In genomic region chr11:106254767-106255166, GRCm38 (mm10) we compare ENCODE assay signal across 10 mouse cellular contexts. TPM values are rescaled to one million over a fixed set of nuclear protein-coding genes. Genes with fewer than 3 reads are reported as not detected.
DNase-seq lines count a peak whose midpoint lies in the region; ATAC-seq and TF ChIP-seq lines count a peak whose summit lies in the region.
"Had no signal": no experiment of that assay in that cellular context is flagged by ENCODE, and none has a peak within 500 bp of the region (broad histone marks: within the 10 kb centered on the region; RNA-seq: fewer than 3 reads in every experiment).

No protein-coding gene starts in this region.

- no peak for ATAC-seq in embryonic facial prominence, embryonic 15.5 days (ENCODE audit: insufficient number of reproducible peaks, low FRiP score, low TSS enrichment, low read depth)
- ATAC-seq in intestine, postnatal 0 days = no peak
- no peak for ATAC-seq in neural tube, embryonic 13.5 days (ENCODE audit: low read depth)

- no peaks in the 10 kb centered on the region for H3K27me3 ChIP-seq in embryonic facial prominence, embryonic 15.5 days
- H3K27me3 ChIP-seq in intestine, postnatal 0 days (replicated peaks; ENCODE audit: control insufficient read depth, insufficient read depth, low read length) = no peaks in the 10 kb centered on the region
- no peaks in the 10 kb centered on the region for H3K27me3 ChIP-seq in neural tube, embryonic 13.5 days

- peak overlapping the region; percentile 87 for H3K4me3 ChIP-seq in layer of hippocampus, adult 2 months
- peak overlapping the region; percentile 81 for H3K4me3 ChIP-seq in embryonic facial prominence, embryonic 15.5 days (replicated peaks)
- H3K4me3 ChIP-seq in intestine, postnatal 0 days (ENCODE audit: low read depth, low read length) = peak overlapping the region; percentile 83
- peak overlapping the region; percentile 86 for H3K4me3 ChIP-seq in neural tube, embryonic 13.5 days

- peaks cover 54% of the 10 kb centered on the region for H3K36me3 ChIP-seq in embryonic facial prominence, embryonic 15.5 days
- H3K36me3 ChIP-seq in intestine, postnatal 0 days (ENCODE audit: control insufficient read depth, insufficient read depth) = peaks cover 41% of the 10 kb centered on the region
- H3K36me3 ChIP-seq in neural tube, embryonic 13.5 days = peaks cover 61% of the 10 kb centered on the region

- peak overlapping the region; percentile 70 for H3K9ac ChIP-seq in embryonic facial prominence, embryonic 15.5 days
- peak overlapping the region; percentile 75 for H3K9ac ChIP-seq in intestine, postnatal 0 days (ENCODE audit: low read depth, low read length)
- peak overlapping the region; percentile 93 for H3K9ac ChIP-seq in neural tube, embryonic 13.5 days

- DNase-seq in layer of hippocampus, adult 2 months (ENCODE audit: low spot score in 2 of 2) = no peak
- DNase-seq in layer of hippocampus, postnatal 25 days (ENCODE audit: extremely low spot score in 1 of 2, low spot score in 1 of 2) = no peak
- DNase-seq in adrenal gland, adult (ENCODE audit: inconsistent age in 2 of 2, low spot score in 1 of 2) = no peak
- DNase-seq in spleen, postnatal 4 days (ENCODE audit: low spot score in 2 of 2) = no peak
- DNase-seq in spleen, postnatal 10 days (ENCODE audit: low spot score in 2 of 2) = no peak
- DNase-seq: adrenal gland, postnatal 25 days; right cerebral cortex, adult 18-20 months had no signal

- no peak for TF ChIP-seq CTCF in layer of hippocampus, adult 2 months (conservative IDR thresholded peaks at IDR 0.05)
- TF ChIP-seq CTCF in intestine, postnatal 0 days (IDR thresholded peaks at IDR 0.05; ENCODE audit: low read depth) = no peak

- H3K4me1 ChIP-seq in embryonic facial prominence, embryonic 15.5 days = peaks cover 23% of the 10 kb centered on the region
- peaks cover 8% of the 10 kb centered on the region; the same call in 1 of the 2 replicates for H3K4me1 ChIP-seq in intestine, postnatal 0 days (replicated peaks; ENCODE audit: control insufficient read depth, insufficient read depth, low read length)
- H3K4me1 ChIP-seq in neural tube, embryonic 13.5 days (replicated peaks) = peaks cover 32% of the 10 kb centered on the region

- WGBS in embryonic facial prominence, embryonic 15.5 days = 14% methylated on average over 2 of the region's 2 CpGs
- WGBS in intestine, postnatal 0 days = 8% methylated on average over 2 of the region's 2 CpGs
- WGBS in neural tube, embryonic 13.5 days = 20% methylated on average over 2 of the region's 2 CpGs

- H3K9me3 ChIP-seq in embryonic facial prominence, embryonic 15.5 days (replicated peaks) = no peaks in the 10 kb centered on the region
- H3K9me3 ChIP-seq in intestine, postnatal 0 days (ENCODE audit: control insufficient read depth) = no peaks in the 10 kb centered on the region
- no peaks in the 10 kb centered on the region for H3K9me3 ChIP-seq in neural tube, embryonic 13.5 days

- peak overlapping the region; percentile 93 for H3K4me2 ChIP-seq in embryonic facial prominence, embryonic 15.5 days (replicated peaks)
- H3K4me2 ChIP-seq in intestine, postnatal 0 days (replicated peaks; ENCODE audit: low read depth) = peak overlapping the region; percentile 84
- peak overlapping the region; percentile 99 for H3K4me2 ChIP-seq in neural tube, embryonic 13.5 days

- peak overlapping the region; percentile 92; the same call in 1 of the 2 replicates for H3K27ac ChIP-seq in layer of hippocampus, adult 2 months
- H3K27ac ChIP-seq in embryonic facial prominence, embryonic 15.5 days (replicated peaks) = peak overlapping the region; percentile 68; the same call in 1 of the 2 replicates
- no peak overlapping the region for H3K27ac ChIP-seq in intestine, postnatal 0 days (ENCODE audit: low read depth, low read length)
- no peak overlapping the region for H3K27ac ChIP-seq in neural tube, embryonic 13.5 days (replicated peaks)

RNA-seq across cellular contexts. Expression of gene Ftsj3, which starts 1.1 kb away (rescaled TPM):
- total RNA-seq in layer of hippocampus, adult 2 months (2021) = 10 to 100 TPM; 33.5 to 36.1 TPM
- 10 to 100 TPM; 29.9 to 32.8 TPM for total RNA-seq in layer of hippocampus, postnatal 25 days (2021)
- 53.7 and 54.7 TPM in 2 replicates for polyA plus RNA-seq in embryonic facial prominence, embryonic 15.5 days (2015; fragmentation: Nextera tagmentation; extraction: Ambion mirVana)
- polyA plus RNA-seq in intestine, postnatal 0 days (2015; fragmentation: Nextera tagmentation; extraction: Ambion mirVana) = 16.6 and 18.3 TPM in 2 replicates
- 35.3 and 42.4 TPM in 2 replicates for polyA plus RNA-seq in neural tube, embryonic 13.5 days (2015; fragmentation: Nextera tagmentation; extraction: Ambion mirVana)

RNA-seq across cellular contexts. Expression of gene Psmc5, which starts 1.2 kb away (rescaled TPM):
- 100 to 1,000 TPM; 160 to 176 TPM for total RNA-seq in layer of hippocampus, adult 2 months (2021)
- total RNA-seq in layer of hippocampus, postnatal 25 days (2021) = 100 to 1,000 TPM; 148 to 174 TPM
- 279 and 291 TPM in 2 replicates for polyA plus RNA-seq in embryonic facial prominence, embryonic 15.5 days (2015; fragmentation: Nextera tagmentation; extraction: Ambion mirVana)
- 160 and 168 TPM in 2 replicates for polyA plus RNA-seq in intestine, postnatal 0 days (2015; fragmentation: Nextera tagmentation; extraction: Ambion mirVana)
- polyA plus RNA-seq in neural tube, embryonic 13.5 days (2015; fragmentation: Nextera tagmentation; extraction: Ambion mirVana) = 360 and 361 TPM in 2 replicates

RNA-seq across cellular contexts. Expression of gene Smarcd2, which starts 18.0 kb away (rescaled TPM):
- total RNA-seq in layer of hippocampus, adult 2 months (2021) = 10 to 100 TPM; 32.8 to 34.4 TPM
- total RNA-seq in layer of hippocampus, postnatal 25 days (2021) = 10 to 100 TPM; 24.7 to 26.1 TPM
- 120 TPM in 2 replicates for polyA plus RNA-seq in embryonic facial prominence, embryonic 15.5 days (2015; fragmentation: Nextera tagmentation; extraction: Ambion mirVana)
- 25.3 and 26.3 TPM in 2 replicates for polyA plus RNA-seq in intestine, postnatal 0 days (2015; fragmentation: Nextera tagmentation; extraction: Ambion mirVana)
- 21.8 and 24.3 TPM in 2 replicates for polyA plus RNA-seq in neural tube, embryonic 13.5 days (2015; fragmentation: Nextera tagmentation; extraction: Ambion mirVana)

RNA-seq across cellular contexts. Expression of gene Tcam1, which starts 21.7 kb away (rescaled TPM):
- total RNA-seq in layer of hippocampus, adult 2 months (2021) = under 1 TPM; 0.15 to 0.34 TPM
- total RNA-seq in layer of hippocampus, postnatal 25 days (2021) = under 1 TPM; 0.19 to 0.22 TPM
- 0.46 and 0.71 TPM in 2 replicates for polyA plus RNA-seq in embryonic facial prominence, embryonic 15.5 days (2015; fragmentation: Nextera tagmentation; extraction: Ambion mirVana)
- 0.09 TPM in 1 of 2 replicates, not detected in the other for polyA plus RNA-seq in intestine, postnatal 0 days (2015; fragmentation: Nextera tagmentation; extraction: Ambion mirVana)
- polyA plus RNA-seq in neural tube, embryonic 13.5 days (2015; fragmentation: Nextera tagmentation; extraction: Ambion mirVana) = 0.06 and 0.12 TPM in 2 replicates

RNA-seq across cellular contexts. Expression of gene Ddx42, which starts 38.0 kb away (rescaled TPM):
- 10 to 100 TPM; 69.8 to 71.1 TPM for total RNA-seq in layer of hippocampus, adult 2 months (2021)
- total RNA-seq in layer of hippocampus, postnatal 25 days (2021) = 10 to 100 TPM; 64.5 to 74.1 TPM
- 71.1 and 77.5 TPM in 2 replicates for polyA plus RNA-seq in embryonic facial prominence, embryonic 15.5 days (2015; fragmentation: Nextera tagmentation; extraction: Ambion mirVana)
- 28.1 and 30.0 TPM in 2 replicates for polyA plus RNA-seq in intestine, postnatal 0 days (2015; fragmentation: Nextera tagmentation; extraction: Ambion mirVana)
- polyA plus RNA-seq in neural tube, embryonic 13.5 days (2015; fragmentation: Nextera tagmentation; extraction: Ambion mirVana) = 87.1 and 89.8 TPM in 2 replicates

Comparison
In these comparisons a context has a peak if more than half of its experiments do, and no peak if none do; other contexts are left out.
1. H3K27ac ChIP-seq: peak in layer of hippocampus, adult 2 months (single experiment) and embryonic facial prominence, embryonic 15.5 days (single experiment); none in intestine, postnatal 0 days (single experiment) and neural tube, embryonic 13.5 days (single experiment).
2. Peak in every context shown above with its lines, with median percentiles within 50 percentile points of each other: H3K4me3 ChIP-seq, H3K4me2 ChIP-seq and H3K9ac ChIP-seq.